Mouse (Mus musculus) stomach, embryonic 15.5 days (tissue): Measurements from ENCODE around the gene Alox8. TPM values are rescaled to one million over a fixed set of nuclear protein-coding genes. Genes with fewer than 3 reads are reported as not detected.
A peak's percentile ranks its signal among the peaks of the same experiment; 100 is the strongest.

Experiments
- ATAC-seq: fragments of 200-750 bp; cut with Nextera tagmentation; 2 replicates; pipeline ENCODE4 v1.8.0; 2017; ENCODE audit warnings: low read depth, moderate number of reproducible peaks, moderate TSS enrichment; ENCODE audit not compliant: insufficient read depth, low FRiP score
- H3K27ac ChIP-seq: fragments of 300-500 bp; sonication (generic); 2 replicates; pipeline ENCODE4 v1.5.1; 2015; ENCODE audit warnings: mild to moderate bottlenecking, inconsistent platforms
- H3K27me3 ChIP-seq: fragments of 300-500 bp; sonication (generic); replicated peaks from 2 replicates; pipeline ENCODE4 v1.6.1; 2015; ENCODE audit warnings: inconsistent platforms
- H3K36me3 ChIP-seq: fragments of 300-500 bp; sonication (generic); 2 replicates; pipeline ENCODE4 v1.6.1; 2015; ENCODE audit warnings: inconsistent platforms
- H3K4me1 ChIP-seq: fragments of 300-500 bp; sonication (generic); 2 replicates; pipeline ENCODE4 v1.6.1; 2015; ENCODE audit warnings: inconsistent platforms
- H3K4me2 ChIP-seq: fragments of 300-500 bp; sonication (generic); 2 replicates; pipeline ENCODE4 v1.6.1; 2015; ENCODE audit warnings: mild to moderate bottlenecking, inconsistent platforms
- H3K4me3 ChIP-seq: fragments of 300-500 bp; sonication (generic); replicated peaks from 2 replicates; pipeline ENCODE4 v1.5.1; 2015; ENCODE audit warnings: inconsistent platforms
- H3K9ac ChIP-seq: fragments of 300-500 bp; sonication (generic); 2 replicates; pipeline ENCODE4 v1.6.1; 2015; ENCODE audit warnings: inconsistent platforms
- H3K9me3 ChIP-seq: fragments of 300-500 bp; sonication (generic); 2 replicates; pipeline ENCODE4 v1.6.1; 2016; ENCODE audit warnings: inconsistent platforms
- WGBS: fragments of 180-500 bp; shearing (Covaris S2); methylation state at CpG from one replicate; pipeline ENCODE4 v1.1.7; 2015; 5-methylcytosine and 5-hydroxymethylcytosine counted together
- polyA plus RNA-seq: library from polyadenylated mRNA; unstranded; fragments of >200 nt; fragmentation: Nextera tagmentation; extraction: Ambion mirVana; gene quantifications from 2 replicates; pipeline ENCODE4 v1.2.1, GENCODE M21; 2015

Alox8 gene
- 0.28 and 0.31 TPM in 2 replicates for polyA plus RNA-seq

DNA sequence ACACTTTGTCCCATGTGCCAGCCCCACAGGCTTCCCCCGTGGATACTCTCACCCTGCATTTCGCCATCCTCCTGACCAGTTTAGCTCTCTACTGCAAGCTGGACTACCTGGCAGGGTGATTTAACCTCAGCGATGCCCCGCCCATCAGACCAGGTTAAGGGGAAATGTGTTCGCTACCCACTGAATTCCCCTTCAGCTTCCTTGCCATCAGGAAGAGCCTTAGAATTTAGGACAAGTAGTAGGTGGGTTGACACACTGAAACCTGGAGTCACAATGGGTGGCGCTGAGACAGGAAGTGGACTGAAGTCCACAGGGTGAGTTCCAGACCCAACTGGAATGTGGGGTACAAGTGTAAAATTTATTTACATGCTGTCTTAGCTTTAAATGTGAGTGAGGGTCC is at the start of gene Alox8:
TSS of gene Alox8 (minus strand) at position 101 of the 400 bp plus-strand sequence.
- Histone ChIP-seq H3K27ac (no peak within 1 kb of the TSS), H3K27me3 (peaks cover 17% of the 10 kb centered on the region), H3K9me3 (no peaks in the 10 kb centered on the region), H3K4me3 (peak within 1 kb of the TSS; percentile 25), H3K4me2 (peak within 1 kb of the TSS; percentile 49), H3K9ac (no peak within 1 kb of the TSS), H3K36me3 (no peaks in the 10 kb centered on the region), H3K4me1 (0 out of 2 replicates have a peak, but pooled peaks cover 2% of the 10 kb centered on the region)
- 25% methylated on average over 6 of the region's 6 CpGs for WGBS
- no peak for ATAC-seq

DNA sequence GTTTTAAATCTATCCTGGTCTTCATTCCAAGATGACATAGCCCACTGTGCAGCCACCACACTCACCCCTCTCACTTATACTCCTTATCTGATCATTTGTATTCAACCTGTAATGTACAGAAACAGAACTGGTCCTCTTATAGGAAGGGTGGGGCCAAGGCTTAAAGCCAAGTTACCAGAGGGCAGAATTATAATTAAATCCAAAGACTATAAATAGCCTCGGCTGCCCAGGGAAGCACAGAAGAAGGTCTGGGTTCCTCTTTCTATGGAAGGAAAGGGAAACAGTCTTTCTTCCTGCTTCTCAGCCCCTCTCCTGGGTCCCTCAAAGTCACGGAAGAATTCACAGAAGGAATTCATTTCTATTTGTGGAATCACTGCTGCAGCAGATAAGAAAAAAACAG is 48.0 kb upstream of the Alox8 start:
- no peaks in the 10 kb centered on the region for H3K27me3 ChIP-seq
- H3K9ac ChIP-seq, result no peak overlapping the region
- H3K4me2 ChIP-seq, result peak overlapping the region; percentile 24
- no peaks in the 10 kb centered on the region for H3K4me1 ChIP-seq
- ATAC-seq, result no peak
- no peaks in the 10 kb centered on the region for H3K9me3 ChIP-seq
- no peak overlapping the region for H3K4me3 ChIP-seq
- 20% methylated on average over 2 of the region's 2 CpGs for WGBS
- no peaks in the 10 kb centered on the region for H3K36me3 ChIP-seq
- no peak overlapping the region for H3K27ac ChIP-seq

DNA sequence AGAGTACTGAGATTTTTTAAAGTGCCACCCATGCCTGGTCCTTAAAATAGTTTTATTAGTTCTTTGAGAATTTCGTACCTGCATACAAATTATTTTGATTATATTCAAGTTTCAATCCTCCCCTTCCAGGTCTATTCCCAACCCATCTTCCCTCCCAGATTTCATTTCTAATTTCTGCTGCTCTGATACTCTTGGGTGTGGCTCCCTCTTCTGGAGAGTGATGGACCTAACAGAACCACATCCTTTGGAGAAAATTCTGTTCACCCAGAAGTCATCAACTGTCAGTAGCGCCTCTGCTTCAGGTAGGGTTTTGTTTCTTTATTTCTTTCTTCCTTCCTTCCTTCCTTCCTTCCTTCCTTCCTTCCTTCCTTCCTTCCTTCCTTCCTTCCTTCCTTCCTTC is 47.3 kb upstream of the Alox8 start:
- H3K4me2 ChIP-seq, result no peak overlapping the region; the same call in 1 of the 2 replicates
- no peaks in the 10 kb centered on the region for H3K27me3 ChIP-seq
- H3K36me3 ChIP-seq, result no peaks in the 10 kb centered on the region
- 26% methylated on average over 2 of the region's 2 CpGs for WGBS
- no peaks in the 10 kb centered on the region for H3K9me3 ChIP-seq
- H3K4me3 ChIP-seq, result no peak overlapping the region
- H3K4me1 ChIP-seq, result no peaks in the 10 kb centered on the region
- no peak overlapping the region for H3K9ac ChIP-seq
- ATAC-seq, result no peak
- no peak overlapping the region for H3K27ac ChIP-seq

DNA sequence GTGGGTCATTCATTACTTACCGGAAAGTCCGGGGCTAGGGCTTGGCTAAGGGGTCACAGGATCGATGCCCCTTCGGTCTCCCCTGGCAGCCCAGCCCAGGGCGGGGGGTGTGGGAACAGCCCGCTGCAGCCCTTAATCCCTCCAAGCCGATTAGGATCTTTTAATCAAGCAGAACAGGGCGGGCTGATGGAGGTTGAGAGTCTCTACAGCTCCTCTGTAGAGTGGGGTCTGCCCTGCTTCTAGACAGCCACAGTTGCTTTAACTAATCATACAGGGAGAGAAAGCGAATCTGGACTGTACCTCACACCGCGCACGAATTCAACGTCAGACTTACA is 39.2 kb upstream of the Alox8 start, which contains the start of gene Gucy2e:
TSS of gene Gucy2e (minus strand) at position 111 of the 335 bp plus-strand sequence.
- peak within 1 kb of the TSS; percentile 94 for H3K4me2 ChIP-seq
- H3K9ac ChIP-seq, result no peak within 1 kb of the TSS
- 25% methylated on average over 13 of the region's 13 CpGs for WGBS
- H3K4me1 ChIP-seq, result peaks cover 17% of the 10 kb centered on the region
- no peaks in the 10 kb centered on the region for H3K9me3 ChIP-seq
- peak within 1 kb of the TSS; percentile 48 for H3K4me3 ChIP-seq
- H3K27ac ChIP-seq, result no peak within 1 kb of the TSS
- ATAC-seq, result no peak
- no peaks in the 10 kb centered on the region for H3K36me3 ChIP-seq
- peaks cover 21% of the 10 kb centered on the region for H3K27me3 ChIP-seq

DNA sequence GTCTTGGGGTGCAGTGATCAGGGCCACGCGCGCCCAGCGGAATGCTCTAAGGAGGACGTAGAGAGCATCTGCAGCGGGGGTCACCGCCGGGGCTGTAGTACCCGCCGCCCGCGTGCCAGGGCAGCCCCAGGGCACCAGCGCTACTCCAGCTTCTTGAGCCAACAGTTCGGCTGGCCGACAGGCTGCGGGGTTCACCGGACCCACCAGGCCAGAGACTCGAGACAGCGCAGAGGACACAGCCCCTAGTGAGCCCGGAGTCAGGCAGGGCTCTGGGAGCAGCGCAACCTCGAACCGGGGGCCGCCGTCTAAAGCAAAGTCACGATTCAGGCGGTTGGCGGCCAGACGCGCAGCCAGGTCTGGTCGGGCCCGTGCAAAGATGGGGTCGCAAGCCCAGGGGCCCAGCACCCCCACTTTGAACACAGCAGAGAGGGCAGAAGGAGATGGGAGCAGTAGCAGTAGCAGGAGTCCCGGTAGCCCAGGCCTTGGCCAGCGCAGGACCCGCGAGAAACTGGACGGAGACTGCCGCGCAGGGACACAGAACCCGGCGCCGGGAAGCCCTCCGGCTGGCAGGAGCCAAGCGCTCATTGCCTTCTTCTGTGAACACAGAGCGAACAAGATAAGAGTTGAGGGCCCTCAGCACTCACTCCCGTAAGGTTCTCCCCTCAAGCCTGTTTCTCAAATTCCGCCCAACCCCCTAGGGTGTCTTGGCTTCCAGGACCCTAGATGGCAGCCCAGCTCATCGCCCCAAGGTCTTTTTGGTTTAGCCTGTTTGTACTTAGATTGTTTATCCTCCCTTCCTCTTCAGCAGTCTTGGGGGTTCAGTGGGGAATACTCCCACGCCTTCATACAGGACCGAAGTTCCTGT is 38.6 kb upstream of the Alox8 start:
- Histone ChIP-seq H3K4me3 (peak overlapping the region; percentile 48), H3K4me2 (peak overlapping the region; percentile 94), H3K27ac (no peak overlapping the region), H3K9me3 (no peaks in the 10 kb centered on the region), H3K27me3 (peaks cover 21% of the 10 kb centered on the region), H3K4me1 (peaks cover 18% of the 10 kb centered on the region), H3K36me3 (no peaks in the 10 kb centered on the region), H3K9ac (no peak overlapping the region)
- no peak for ATAC-seq
- WGBS, result 6% methylated on average over 51 of the region's 51 CpGs

DNA sequence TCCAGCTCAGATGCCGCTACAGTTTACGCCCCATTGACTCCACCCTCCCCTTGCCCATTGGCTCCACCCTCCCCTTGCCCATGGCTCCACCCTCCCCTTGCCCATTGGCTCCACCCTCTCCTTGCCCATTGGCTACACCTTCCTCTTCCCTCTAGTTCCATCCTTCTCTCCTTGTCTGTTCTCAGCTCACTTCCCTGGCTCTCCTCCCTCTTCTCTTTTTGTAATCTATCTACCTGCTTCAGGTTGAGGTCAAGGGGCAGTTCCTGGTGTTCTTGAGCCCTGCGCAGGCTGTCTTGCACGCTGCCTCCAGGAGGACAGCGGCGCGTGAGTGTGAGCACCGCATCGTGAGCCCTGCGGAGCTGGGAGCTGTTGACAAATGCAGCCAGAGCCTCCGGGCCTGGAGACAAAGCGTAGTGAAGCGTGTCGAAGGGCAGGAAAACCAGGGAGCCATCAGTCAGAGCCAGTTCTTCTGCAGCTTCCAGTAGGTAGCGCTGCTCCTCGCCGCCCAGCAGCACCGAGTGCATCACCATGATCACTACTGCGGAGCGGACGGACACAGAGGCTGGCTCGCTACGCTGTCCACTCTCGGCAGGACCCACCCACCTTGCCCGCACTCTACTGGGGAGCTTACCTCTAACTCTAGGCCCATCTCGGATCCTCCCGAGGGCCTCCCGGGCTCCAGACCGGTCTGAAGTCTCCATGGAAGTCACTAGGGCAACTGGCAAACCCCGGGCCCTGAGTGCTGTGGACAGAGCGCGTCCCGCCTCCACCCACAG is 37.8 kb upstream of the Alox8 start:
- WGBS, result 1% methylated on average over 33 of the region's 33 CpGs
- Histone ChIP-seq H3K4me1 (peaks cover 18% of the 10 kb centered on the region), H3K9ac (no peak overlapping the region), H3K36me3 (no peaks in the 10 kb centered on the region), H3K4me3 (peak overlapping the region; percentile 48), H3K9me3 (no peaks in the 10 kb centered on the region), H3K27ac (no peak overlapping the region), H3K4me2 (peak overlapping the region; percentile 94), H3K27me3 (peaks cover 21% of the 10 kb centered on the region)
- peak; percentile 83 for ATAC-seq

GRCm38 (mm10) chr11:69233141-69233540 is 35.5 kb upstream of the Alox8 start:
- Histone ChIP-seq H3K27me3 (peaks cover 21% of the 10 kb centered on the region), H3K4me1 (peaks cover 18% of the 10 kb centered on the region), H3K4me3 (no peak overlapping the region), H3K4me2 (no peak overlapping the region), H3K27ac (no peak overlapping the region), H3K9me3 (no peaks in the 10 kb centered on the region), H3K36me3 (no peaks in the 10 kb centered on the region), H3K9ac (no peak overlapping the region)
- 75% methylated on average over 2 of the region's 2 CpGs for WGBS
- ATAC-seq, result no peak

DNA sequence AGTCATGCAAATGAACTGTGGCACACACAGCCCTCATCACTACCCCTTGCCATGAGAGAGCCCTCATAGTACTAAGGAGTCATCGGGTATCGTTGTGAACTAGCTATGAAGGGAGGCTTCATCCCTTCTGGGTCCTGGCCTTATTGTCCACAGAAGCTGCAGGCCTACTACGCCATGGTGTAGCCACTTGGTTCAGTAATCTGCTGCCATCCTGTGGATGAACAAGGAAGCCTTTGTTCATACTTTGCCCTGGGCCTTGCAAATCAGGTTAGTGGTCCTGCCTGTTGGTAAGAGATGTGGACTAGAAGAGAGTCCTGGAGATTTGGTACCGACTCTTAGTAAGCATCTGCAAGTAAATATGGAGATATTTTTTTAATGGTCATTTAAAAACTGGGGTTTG is 32.8 kb upstream of the Alox8 start:
- Histone ChIP-seq H3K9me3 (no peaks in the 10 kb centered on the region), H3K4me1 (peaks cover 7% of the 10 kb centered on the region; the same call in 1 of the 2 replicates), H3K36me3 (no peaks in the 10 kb centered on the region), H3K4me2 (no peak overlapping the region), H3K9ac (no peak overlapping the region), H3K4me3 (no peak overlapping the region), H3K27me3 (peaks cover 3% of the 10 kb centered on the region; the same call in 1 of the 2 replicates), H3K27ac (no peak overlapping the region)
- ATAC-seq, result no peak
- 76% methylated on average over 4 of the region's 4 CpGs for WGBS

- ATAC-seq, result no peak
- H3K9ac ChIP-seq, result no peak overlapping the region
- H3K4me2 ChIP-seq, result no peak overlapping the region
- H3K4me3 ChIP-seq, result no peak overlapping the region
- no peaks in the 10 kb centered on the region for H3K9me3 ChIP-seq
- 63% methylated on average over 1 of the region's 1 CpGs for WGBS
- H3K36me3 ChIP-seq, result no peaks in the 10 kb centered on the region
- no peaks in the 10 kb centered on the region for H3K4me1 ChIP-seq
- no peaks in the 10 kb centered on the region for H3K27me3 ChIP-seq
- H3K27ac ChIP-seq, result no peak overlapping the region
Measured at GRCm38 (mm10) chr11:69225715-69226114, 28.1 kb upstream of the Alox8 start.

DNA sequence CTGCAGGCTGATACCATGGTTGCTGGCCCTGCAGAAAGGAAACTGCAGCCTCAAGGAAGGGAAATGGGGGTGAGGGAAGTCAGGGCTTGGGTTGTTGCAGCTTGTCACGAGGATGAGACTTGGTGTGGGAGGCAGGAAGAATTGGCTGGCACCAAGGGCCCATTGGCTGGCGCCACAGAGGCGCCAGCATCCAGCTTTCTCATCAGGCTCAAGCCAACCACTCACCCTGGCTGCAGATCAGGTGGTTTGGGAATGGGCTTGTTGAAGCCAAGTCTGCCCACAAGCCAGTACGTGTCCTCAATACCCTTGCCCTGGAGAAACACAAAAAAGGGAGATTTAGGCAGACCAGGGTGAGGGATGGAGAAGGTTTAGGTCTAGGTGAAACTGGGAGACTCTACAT is 25.5 kb upstream of the Alox8 start:
- Histone ChIP-seq H3K27me3 (no peaks in the 10 kb centered on the region), H3K36me3 (no peaks in the 10 kb centered on the region), H3K9ac (no peak overlapping the region), H3K27ac (no peak overlapping the region), H3K9me3 (no peaks in the 10 kb centered on the region), H3K4me3 (no peak overlapping the region), H3K4me2 (no peak overlapping the region), H3K4me1 (no peaks in the 10 kb centered on the region)
- ATAC-seq, result no peak
- 85% methylated on average over 4 of the region's 4 CpGs for WGBS

- H3K4me2 ChIP-seq, result no peak overlapping the region
- no peaks in the 10 kb centered on the region for H3K27me3 ChIP-seq
- no peaks in the 10 kb centered on the region for H3K4me1 ChIP-seq
- H3K27ac ChIP-seq, result no peak overlapping the region
- no peaks in the 10 kb centered on the region for H3K36me3 ChIP-seq
- H3K9me3 ChIP-seq, result no peaks in the 10 kb centered on the region
- WGBS, result 75% methylated on average over 4 of the region's 4 CpGs
- no peak overlapping the region for H3K9ac ChIP-seq
- H3K4me3 ChIP-seq, result no peak overlapping the region
- no peak for ATAC-seq
Measured at GRCm38 (mm10) chr11:69221070-69221469, 23.4 kb upstream of the Alox8 start.

DNA sequence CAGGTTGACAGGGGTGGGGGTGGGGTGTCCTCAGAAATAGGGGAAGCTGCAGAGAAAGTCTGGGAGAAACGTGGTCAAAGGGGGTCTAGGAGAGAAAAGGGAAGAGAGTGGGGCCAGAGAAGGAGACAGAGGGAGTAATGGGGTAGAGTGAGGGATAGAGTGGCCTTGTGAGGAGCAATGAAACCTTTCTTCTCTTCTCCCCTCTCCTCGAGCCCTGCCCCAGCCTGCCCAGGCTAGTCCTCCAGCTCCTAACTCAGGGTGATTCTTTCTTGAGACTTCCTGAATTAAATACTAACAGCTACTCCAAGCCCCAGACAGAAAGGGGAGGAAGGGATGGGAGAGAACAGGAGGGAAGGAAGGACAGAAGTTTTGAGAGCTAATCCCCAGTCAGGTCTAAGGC is 21.0 kb upstream of the Alox8 start:
- H3K9ac ChIP-seq, result no peak overlapping the region
- no peak overlapping the region for H3K27ac ChIP-seq
- no peak overlapping the region for H3K4me3 ChIP-seq
- ATAC-seq, result no peak
- H3K4me2 ChIP-seq, result no peak overlapping the region
- H3K27me3 ChIP-seq, result no peaks in the 10 kb centered on the region
- no peaks in the 10 kb centered on the region for H3K9me3 ChIP-seq
- WGBS, result 33% methylated on average over 2 of the region's 2 CpGs
- no peaks in the 10 kb centered on the region for H3K4me1 ChIP-seq
- no peaks in the 10 kb centered on the region for H3K36me3 ChIP-seq
